Mouse (Mus musculus) adrenal gland, postnatal 36 days (tissue): Measurements from ENCODE around the gene Dolk. TPM values are rescaled to one million over a fixed set of nuclear protein-coding genes. Genes with fewer than 3 reads are reported as not detected.

ENCODE experiments used
- DNase-seq, 2 experiments: peaks; one replicate each; pipeline ENCODE4 v3.0.0; 2021; ENCODE audit warnings: mixed read lengths in 1 of 2
- total RNA-seq, 2 experiments: library from RNA; stranded (reverse); gene quantifications; 2 replicates each; pipeline ENCODE4 v1.2.3; 2021

The Dolk gene
- total RNA-seq, 2 experiments from 2014 or later, result 42.8 to 51.3 TPM

DNA sequence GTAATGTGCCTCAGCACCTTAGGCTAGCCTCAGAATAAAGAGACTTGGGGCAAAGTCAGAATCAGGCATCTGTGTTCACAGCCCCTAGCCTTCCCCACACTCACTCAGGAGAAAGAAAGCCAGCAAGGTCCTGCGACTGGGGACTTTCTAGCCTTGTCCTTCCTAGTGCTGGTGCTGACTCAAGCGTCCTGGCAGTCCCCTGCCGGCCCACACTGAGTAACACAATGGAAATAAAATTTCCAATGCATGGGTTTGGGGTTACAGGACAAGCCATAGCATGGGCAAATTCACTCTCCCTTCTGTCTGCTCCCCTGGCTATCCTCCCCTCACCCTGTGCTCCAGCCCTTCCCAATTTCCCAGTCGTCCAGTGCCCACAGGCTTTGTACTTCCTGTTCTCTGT lies 17.8 kb downstream of the Dolk start:
- peak; percentile 48 to 54 for DNase-seq

DNA sequence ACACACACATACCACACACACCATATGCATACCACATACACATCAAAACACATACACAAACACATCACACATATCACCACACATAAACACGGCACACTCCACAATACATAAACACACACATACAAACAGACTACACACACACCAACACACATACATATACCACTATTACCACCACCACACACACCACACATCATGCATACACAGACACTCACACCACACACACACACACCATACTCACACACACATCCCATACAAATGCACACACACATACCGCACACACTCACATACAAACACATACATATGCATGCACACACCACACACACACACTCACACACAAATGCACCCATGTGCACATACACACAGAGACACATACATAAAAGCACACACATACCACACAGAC lies 18.7 kb downstream of the Dolk start:
- DNase-seq, result no peak

DNA sequence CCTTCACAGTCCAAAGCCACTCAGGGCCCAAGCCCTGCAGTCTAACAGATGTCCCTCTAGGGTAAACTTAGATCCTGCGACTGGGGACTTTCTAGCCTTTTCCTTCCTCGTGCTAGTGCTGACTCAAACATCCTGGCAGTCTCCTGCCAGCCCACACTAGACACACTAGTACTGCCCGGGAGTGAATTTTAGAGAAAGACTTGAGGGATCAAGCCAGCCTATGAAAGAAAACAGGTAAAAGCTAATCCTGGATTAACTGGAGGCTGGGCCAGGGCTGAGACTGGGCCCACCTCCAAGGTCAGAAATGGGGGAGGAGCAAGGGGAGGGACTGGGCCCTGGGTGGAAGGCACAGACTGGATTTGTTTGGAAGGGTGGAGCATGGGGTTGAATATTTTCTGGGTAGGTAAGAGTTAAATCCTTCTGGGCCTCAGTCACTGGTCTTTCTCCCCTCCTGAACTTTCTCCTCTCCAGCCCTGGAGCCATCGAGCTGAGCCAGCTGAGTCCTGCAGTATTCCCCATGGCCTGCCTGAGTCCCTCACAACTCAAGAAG lies 19.7 kb downstream of the Dolk start:
- peak; percentile 75 to 87 for DNase-seq

DNA sequence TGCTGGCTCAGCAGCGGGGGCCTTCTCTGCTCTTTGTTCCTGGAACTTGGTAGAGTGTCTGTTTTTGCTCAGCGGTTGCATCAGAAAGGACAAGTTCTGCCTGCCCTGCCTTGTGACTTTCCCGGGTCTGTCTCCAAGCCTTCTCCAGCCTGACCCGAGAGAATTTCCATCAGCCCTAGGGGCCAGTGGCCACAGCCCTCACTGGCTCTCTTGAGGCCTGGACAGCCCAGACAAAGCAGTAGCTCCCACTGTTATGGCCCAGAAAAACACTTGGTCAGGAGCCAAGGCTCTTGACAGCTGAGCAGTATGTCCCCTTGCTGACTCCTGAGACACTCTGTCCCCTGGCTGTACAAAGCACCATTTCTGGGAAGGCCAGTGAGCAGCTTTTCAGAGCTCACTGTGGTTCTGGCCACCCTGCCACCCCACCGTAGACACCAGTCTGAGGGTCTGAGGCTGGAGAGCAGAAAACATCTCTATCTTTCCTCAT lies 20.3 kb downstream of the Dolk start, which contains the start of gene Phyhd1:
TSS of gene Phyhd1 (plus strand) at position 437 of the 487 bp plus-strand sequence.
- peak; percentile 69 to 85 for DNase-seq

DNA sequence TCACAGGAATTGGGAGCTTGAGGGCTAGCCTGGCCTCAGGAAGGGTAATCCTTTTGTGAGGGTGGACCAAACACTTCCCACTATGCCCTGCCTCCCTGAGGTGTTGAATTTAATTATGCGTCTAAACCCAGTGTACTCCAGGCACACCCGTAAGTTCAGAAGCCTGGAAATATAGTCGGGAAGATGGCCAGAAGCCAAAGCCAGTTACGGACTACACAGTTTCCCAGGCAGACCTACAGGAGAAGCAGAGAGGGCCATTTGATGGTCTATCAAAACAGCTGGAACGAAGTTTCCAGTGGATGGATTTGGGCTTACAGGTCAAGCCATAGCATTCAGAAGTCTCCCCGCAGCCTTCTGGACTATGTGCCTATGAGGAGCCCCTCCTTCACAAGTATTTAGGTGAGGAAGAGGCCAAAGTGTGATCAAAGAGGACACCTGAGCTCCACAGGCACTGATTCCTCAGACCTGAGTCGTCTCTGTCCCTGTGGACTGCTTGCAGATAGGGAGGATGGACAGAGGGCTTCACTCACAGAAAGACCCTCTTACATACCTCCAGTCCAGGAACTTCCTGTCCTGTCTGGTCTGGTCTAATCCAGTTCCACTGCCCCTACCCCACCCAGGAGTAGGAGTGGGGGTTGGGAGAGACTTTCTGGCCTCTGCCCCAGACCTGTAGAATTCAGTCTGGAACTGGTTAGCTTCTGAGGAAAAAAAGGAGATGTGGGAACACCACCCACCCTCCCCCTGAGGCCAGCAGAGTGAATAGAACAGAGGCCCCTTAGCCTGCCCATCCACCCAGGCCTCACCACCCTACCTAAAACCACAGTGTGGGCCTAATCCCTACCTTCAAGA lies 21.2 kb downstream of the Dolk start:
- no peak for DNase-seq

DNA sequence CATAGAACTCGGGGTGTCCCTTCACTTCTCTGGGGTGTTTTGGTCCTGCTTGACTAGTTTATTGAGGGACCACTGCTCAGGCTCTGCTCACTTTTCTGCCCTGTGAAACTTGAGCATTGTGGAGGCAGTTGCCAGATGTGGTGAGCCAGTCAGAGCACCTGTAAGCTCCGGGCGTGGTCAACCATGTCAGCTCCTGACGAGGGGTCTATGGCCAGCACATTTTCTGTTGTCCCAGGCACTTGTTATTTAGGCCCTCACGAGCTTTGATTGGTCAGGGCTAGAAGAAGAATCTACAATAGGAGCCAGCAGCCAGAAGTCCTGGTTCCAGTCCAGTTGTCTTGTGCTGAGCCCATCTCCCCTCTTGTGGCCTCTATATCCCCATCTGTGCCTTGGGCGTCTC lies 22.3 kb downstream of the Dolk start:
- no peak for DNase-seq

DNA sequence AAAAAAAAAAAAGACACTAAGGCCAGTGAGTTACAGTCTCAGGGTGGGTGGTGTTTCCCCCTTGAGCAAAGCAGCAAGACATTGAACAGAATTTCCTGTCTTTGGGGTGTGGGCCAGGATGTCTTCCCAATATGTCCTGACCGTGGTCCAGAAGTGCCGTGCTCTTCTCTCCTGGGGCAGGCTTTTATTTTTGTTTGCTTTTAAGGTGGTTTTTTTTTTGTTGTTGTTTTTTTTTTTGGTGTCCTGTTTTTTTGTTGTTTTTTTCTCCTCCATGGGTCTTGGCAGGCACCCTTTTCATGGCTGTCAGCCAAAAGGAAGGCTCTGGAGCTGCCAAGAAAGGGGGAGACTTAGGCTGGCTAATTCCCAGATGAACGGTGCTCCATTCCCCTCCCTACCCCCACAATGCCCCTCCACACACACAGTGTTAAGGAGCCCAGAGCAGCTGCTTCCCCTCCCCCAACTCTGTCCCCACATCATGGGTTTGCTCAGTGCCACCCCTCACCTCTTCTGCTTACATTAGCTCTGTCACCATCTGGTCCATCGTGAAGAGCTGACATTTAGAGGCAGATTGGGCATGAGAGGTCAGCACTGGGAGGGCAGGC lies 23.2 kb downstream of the Dolk start:
- peak; percentile 71 to 75 for DNase-seq

DNA sequence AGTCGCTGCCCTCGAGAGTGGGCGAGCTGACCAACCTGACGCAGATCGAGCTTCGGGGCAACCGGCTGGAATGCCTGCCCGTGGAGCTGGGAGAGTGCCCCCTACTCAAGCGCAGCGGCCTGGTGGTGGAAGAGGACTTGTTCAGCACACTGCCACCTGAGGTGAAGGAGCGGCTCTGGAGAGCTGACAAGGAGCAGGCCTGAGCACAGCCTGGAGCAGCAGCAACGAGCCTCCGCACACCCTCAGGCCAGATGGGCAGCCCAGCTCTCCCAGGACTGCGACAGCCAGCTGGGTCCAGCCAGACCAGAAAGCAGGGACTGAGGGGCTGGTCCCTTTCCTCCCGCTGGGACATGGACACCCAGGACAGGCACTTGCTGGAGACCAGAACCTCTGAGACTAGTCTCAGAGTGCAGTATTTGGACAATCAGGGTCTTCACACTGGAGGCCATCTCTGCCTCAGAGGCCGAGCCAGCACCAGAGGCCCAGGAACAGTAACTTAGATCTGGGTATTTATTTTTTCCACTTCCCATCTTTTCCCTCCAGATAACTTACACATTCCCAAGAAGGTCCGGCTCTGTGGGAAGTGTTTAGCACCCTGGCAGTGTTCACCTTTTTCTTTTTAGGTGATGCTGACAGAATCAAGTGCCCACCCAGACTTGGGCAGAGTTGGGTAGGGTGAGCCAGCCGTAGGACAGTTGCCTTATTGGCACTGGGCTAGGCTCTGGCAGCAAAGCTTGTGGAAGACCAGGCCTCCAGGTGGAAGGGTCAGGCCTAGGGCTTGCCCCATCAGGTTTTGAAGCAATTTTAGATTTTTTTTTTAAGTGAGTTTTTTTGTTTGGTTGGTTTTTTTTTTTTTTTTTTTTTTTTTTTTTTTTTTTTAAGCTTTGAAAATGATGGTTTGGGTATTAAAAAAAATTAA lies 24.0 kb downstream of the Dolk start:
- no peak for DNase-seq

DNA sequence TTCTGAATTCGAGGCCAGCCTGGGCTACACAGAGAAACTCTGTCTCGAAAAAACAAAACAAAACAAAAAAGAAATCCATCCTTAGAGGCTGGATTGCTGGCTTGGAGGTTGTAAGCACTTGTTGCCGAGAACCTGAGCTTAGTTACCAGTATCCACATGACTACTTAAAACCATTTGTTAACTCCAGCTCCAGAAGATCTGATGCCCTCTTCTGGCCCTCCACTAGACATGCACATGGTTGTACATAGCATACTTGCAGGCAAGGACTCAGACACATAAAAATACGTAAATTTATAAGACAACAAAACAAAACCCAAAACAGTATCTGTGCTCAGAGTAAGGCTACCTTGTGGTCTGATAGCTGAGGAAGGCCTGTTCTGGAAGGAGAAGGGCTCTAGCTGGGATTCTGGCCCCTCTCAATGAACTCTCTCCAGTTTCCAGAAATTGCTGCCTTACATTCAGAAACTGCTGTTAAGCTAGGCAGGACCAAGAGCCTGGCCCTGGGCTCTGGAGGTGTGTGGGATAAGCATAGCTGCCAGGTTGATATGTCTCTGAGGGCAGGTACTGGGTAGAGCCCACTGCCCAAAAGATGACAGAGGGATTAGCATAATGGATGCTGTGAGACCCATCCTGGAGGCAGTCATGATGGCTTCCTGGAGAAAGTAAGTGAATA lies 24.9 kb downstream of the Dolk start:
- DNase-seq, result no peak

DNA sequence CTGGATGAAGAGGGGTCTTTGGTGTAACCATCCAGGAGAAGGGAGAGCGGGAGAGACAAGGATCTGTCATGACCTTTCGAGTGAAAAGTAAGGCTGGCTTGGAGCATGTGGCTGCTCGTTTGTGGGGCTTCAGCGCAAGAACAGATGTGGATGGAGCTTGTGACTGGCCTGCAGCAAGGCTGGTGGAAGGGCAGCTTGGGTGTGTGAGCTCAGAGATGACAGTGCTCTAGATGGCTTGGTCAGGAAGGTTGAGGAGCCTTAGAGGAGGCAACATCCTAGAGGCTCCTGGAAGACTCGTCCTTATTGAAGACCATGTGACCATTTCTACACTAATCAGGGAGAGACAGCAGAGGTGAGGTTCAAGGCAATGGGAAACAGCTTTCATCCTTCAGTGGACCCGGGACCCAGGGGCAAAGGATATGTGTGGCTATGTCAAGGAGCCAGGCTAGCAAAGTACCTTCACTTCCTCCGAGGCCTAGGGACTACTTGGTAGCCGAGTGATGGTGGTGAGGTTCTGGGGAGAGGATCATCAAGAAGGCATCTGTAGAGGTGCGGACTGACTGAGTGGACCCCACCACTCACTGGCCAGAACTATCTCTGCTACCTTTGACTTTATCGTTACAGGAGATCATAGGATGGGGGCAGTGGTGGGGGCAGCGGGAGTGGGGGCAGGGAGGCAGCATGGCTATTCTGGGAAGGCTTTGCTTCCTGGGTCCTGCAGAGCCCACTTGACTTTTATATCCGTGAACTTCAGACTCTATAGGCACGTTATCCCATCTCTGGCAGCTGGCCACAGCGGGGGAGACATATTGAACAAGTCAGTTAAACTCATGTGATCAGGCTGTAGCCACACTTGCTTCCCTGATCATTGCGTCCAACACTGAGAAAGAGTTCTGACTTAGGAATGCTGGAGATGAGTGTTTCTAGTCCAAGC lies 26.7 kb downstream of the Dolk start:
- no peak for DNase-seq

DNA sequence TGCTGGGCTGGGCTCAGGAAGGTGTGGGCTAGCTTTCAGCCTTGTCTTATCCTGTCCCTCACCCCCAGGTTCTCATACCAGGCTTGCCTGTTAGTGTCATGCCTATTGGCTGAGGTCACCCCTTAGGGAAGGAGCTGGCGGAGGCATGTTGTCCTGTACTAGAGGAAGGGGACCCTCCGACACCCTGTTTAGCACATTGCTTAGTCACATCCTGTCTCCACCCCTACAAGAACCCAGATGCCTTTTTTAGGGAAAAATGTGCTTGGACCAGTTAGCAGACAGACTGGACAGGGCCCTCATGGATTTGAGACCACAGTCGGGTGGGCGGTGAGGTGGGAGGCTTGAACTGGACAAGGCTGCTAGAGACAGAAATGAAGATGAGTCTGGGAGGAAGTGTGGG lies 27.5 kb downstream of the Dolk start:
- no peak for DNase-seq

DNA sequence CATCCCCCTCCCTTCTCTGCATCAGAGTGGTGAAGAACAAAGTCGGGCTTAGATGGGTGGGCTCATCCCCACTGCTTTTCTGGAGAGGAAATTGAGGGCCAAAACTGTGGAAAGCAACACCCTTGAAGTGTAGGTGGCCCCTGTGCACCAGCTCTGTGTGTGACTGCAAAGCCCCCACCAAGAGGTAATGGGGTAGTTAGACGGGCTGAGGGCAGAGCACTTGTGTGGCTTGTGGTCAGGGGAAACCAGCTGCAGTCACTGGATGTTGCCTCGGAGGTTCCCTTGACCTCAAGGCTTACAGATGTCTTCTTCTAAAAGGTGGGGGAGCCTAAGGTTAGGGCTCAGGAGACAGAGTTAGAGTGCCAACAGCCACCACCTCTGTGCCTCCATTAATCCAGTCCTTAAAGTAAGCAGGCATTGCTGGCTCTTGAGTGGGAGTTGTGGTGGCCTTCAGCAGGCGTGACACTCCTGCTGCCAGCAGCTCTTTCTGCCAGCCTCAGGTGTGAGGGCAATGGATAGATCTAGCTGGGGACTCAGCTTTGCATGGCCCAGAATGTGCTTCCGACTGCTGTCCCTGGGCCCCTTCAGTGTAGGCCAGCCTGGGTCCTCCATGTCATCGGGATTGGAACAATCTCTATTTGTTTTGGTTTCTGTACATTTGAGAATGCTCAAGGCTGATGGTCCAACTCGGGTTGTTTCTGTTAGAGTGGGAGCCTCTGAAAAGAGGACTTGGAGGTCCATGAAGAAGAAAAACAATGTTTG lies 28.3 kb downstream of the Dolk start:
- no peak for DNase-seq

DNA sequence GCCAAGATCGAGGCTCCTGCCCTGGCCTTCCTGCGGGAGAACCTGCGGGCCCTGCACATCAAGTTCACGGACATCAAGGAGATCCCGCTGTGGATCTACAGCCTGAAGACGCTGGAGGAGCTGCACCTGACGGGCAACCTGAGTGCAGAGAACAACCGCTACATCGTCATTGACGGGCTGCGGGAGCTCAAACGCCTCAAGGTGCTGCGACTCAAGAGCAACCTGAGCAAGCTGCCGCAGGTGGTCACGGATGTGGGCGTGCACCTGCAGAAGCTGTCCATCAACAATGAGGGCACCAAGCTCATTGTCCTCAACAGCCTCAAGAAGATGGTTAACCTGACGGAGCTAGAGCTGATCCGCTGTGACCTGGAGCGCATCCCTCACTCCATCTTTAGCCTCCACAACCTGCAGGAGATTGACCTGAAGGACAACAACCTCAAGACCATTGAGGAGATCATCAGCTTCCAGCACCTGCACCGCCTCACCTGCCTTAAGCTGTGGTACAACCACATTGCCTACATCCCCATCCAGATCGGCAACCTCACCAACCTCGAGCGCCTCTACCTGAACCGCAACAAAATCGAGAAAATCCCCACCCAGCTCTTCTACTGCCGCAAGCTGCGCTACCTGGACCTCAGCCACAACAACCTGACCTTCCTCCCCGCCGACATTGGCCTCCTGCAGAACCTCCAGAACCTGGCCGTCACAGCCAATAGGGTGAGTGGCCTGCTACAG lies 29.4 kb downstream of the Dolk start:
- no peak for DNase-seq

DNA sequence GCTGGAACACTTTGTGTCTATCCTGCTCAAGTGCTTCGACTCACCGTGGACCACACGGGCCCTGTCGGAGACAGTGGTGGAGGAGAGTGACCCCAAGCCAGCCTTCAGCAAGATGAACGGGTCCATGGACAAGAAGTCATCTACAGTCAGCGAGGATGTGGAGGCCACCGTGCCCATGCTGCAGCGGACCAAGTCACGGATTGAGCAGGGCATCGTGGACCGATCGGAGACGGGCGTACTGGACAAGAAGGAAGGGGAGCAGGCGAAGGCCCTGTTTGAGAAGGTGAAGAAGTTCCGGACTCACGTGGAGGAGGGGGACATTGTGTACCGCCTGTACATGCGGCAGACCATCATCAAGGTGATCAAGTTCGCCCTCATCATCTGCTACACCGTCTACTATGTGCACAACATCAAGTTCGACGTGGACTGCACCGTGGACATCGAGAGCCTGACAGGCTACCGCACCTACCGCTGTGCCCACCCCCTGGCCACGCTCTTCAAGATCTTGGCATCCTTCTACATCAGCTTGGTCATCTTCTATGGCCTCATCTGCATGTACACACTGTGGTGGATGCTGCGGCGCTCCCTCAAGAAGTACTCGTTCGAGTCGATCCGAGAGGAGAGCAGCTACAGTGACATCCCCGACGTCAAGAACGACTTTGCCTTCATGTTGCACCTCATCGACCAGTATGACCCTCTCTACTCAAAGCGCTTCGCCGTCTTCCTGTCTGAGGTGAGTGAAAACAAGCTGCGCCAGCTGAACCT lies 30.3 kb downstream of the Dolk start:
- no peak for DNase-seq

DNA sequence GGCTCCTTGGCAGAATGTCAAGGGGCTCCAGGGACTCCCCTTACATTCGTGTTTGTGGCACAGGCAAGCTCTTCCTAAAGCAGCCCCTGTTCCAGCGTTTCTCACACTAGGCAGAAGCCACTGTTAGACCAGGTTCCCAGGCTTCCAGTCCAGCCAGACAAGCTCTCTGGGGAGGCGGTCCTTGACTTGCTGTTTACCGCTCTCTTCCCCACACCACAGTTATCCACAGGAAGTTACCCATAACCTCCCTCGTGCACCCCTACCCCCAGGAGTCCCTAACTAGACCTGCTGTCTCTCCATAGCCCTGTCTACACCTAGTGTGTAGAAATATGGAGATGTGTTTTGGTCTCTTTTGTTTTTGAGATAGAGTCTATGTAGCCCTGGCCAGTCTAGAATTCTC lies 32.3 kb downstream of the Dolk start:
- no peak for DNase-seq

DNA sequence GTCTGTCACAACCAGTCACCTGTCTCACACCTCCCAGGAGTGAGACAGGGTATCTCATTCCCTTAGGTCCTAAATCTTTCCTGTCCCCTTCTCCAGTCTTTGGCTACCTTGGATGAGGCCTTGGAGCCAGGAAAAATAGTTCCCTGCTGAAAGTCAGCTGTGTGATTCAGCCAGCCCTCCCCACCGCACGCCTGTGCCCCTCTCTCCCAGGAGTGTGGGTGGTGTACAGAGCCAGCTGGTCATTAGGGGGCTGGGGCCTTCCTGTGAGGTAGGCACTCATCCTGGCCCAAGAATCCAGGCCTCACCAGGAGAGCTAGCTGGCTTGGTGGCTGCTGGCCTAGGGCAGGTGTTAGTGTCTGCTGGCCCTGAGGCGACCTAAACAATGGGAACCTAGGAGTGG lies 33.6 kb downstream of the Dolk start:
- peak; percentile 64 to 67 for DNase-seq

DNA sequence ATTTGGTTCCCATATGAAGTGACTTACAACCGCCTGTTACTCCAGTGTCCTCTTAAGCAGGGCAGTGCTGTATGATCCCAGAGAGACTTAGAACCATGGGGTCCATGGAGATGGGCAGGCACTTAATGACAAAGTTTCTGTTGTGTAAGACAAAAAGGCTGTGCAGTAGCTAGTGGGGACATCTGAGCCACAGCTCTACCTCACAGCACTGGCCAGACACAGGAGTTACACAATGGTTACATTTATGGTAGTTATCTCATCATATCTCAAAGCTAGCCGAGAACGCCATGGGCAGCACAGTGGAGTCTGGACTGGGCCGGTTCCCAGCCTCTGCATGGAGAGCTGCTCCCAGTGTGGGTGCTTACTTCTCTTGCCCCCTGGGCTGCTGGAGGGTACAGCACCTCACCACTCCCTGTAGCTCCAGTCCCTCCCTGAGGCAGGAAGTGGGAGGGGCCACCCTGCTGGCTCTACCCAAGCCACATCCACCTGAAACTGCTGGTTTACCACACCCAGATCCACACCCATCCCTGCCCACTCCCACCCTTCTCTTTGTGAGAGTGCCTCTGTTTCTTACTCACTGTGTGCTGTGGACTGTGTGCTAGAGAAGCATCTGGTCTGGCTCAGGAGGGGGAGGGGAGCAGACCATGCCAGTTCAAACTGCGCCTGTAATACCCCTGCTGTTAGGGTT lies 34.6 kb downstream of the Dolk start:
- peak in 1 of 2 experiments; percentile 57 for DNase-seq
